Mouse (Mus musculus): ENCODE results near the gene Gm5286.
"Not testable (repeated sequence)": the region's sequence is repeated elsewhere in the genome, so short reads cannot be mapped to it uniquely, and the experiment has no call there.

The Gm5286 gene

GRCm38 (mm10) chr3:94196414-94196813 lies at the start of gene Gm5286:
Gene Gm5286, plus strand, starts transcription at chr3:94196714.
- DNase-seq (ENCODE audit: extremely low spot score, low read depth, low spot score): not testable (repeated sequence)

- DNase-seq (ENCODE audit: extremely low spot score, low read depth, low spot score): not testable (repeated sequence)
Observed at GRCm38 (mm10) chr3:94167351-94167750, 29.2 kb upstream of the Gm5286 start.

- not testable (repeated sequence) for DNase-seq (ENCODE audit: extremely low spot score, low read depth, low spot score)
Observed at GRCm38 (mm10) chr3:94178093-94178492, 18.4 kb upstream of the Gm5286 start, which contains the start of gene Gm10696. Gene Gm10696, minus strand, starts transcription at chr3:94178193.
